Mouse (Mus musculus): ENCODE data around the gene Ccnl1. TPM values are rescaled to one million over a fixed set of nuclear protein-coding genes. Genes with fewer than 3 reads are reported as not detected.

Gene Ccnl1
- polyA plus RNA-seq, 1 experiment from 2014 or later: 49.9 TPM

GRCm38 (mm10) chr3:65921671-65922070, 36.4 kb downstream of the Ccnl1 start:
- no peak for ATAC-seq (ENCODE audit: low read depth)
- Histone ChIP-seq H3K4me3 (replicated peaks) (no peak overlapping the region), H3K36me3 (no peaks in the 10 kb centered on the region), H3K27ac (no peak overlapping the region), H3K4me2 (no peak overlapping the region), H3K4me1 (replicated peaks) (peaks cover 12% of the 10 kb centered on the region), H3K27me3 (no peaks in the 10 kb centered on the region), H3K9ac (no peak overlapping the region), H3K9me3 (replicated peaks) (no peaks in the 10 kb centered on the region)
- WGBS (ENCODE audit: insufficient replicate concordance): 76% methylated on average over 1 of the region's 1 CpGs
- no peak for DNase-seq

- Histone ChIP-seq H3K9me3 (replicated peaks) (no peaks in the 10 kb centered on the region), H3K27ac (no peak overlapping the region), H3K4me3 (replicated peaks) (no peak overlapping the region), H3K27me3 (no peaks in the 10 kb centered on the region), H3K36me3 (no peaks in the 10 kb centered on the region), H3K4me2 (no peak overlapping the region), H3K9ac (no peak overlapping the region), H3K4me1 (replicated peaks) (no peaks in the 10 kb centered on the region)
- 75% methylated on average over 2 of the region's 2 CpGs for WGBS (ENCODE audit: insufficient replicate concordance)
- no peak for DNase-seq
- ATAC-seq (ENCODE audit: low read depth): no peak
These were observed 39.0 kb downstream of the Ccnl1 start for GRCm38 (mm10) chr3:65919016-65919415.

GRCm38 (mm10) chr3:65912928-65913327, 45.1 kb downstream of the Ccnl1 start:
- H3K27ac ChIP-seq: no peak overlapping the region
- no peaks in the 10 kb centered on the region for H3K36me3 ChIP-seq
- H3K4me3 ChIP-seq (replicated peaks): no peak overlapping the region
- H3K4me1 ChIP-seq (replicated peaks): no peaks in the 10 kb centered on the region
- WGBS (ENCODE audit: insufficient replicate concordance): 64% methylated on average over 4 of the region's 4 CpGs
- no peak overlapping the region for H3K9ac ChIP-seq
- no peaks in the 10 kb centered on the region for H3K27me3 ChIP-seq
- no peaks in the 10 kb centered on the region for H3K9me3 ChIP-seq (replicated peaks)
- ATAC-seq (ENCODE audit: low read depth): no peak
- no peak overlapping the region for H3K4me2 ChIP-seq
- DNase-seq: no peak

DNA sequence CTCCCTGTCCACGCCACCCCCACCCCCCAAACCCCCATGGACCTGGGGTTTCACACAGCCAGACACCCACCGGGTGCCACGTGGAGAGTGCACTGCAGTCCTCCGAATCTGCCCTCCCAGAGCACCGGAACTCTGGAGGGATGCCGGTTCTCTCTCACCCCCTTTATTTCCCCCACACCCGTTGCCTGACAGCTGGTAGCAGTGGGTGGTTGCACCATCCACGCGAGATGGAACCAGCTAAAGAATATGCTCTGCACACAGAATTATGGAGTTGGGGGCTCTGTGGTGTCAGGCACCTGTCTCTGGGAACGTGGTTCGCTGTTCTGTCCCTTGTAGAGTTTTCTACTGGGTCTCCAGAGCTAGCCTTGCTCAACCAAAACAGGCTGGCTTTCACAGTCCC, 45.8 kb downstream of the Ccnl1 start:
- no peaks in the 10 kb centered on the region for H3K4me1 ChIP-seq (replicated peaks)
- no peak overlapping the region for H3K4me2 ChIP-seq
- no peak overlapping the region for H3K9ac ChIP-seq
- H3K9me3 ChIP-seq (replicated peaks): no peaks in the 10 kb centered on the region
- no peak overlapping the region for H3K27ac ChIP-seq
- 68% methylated on average over 11 of the region's 11 CpGs for WGBS (ENCODE audit: insufficient replicate concordance)
- ATAC-seq (ENCODE audit: low read depth) (no peak), DNase-seq (no peak)
- no peak overlapping the region for H3K4me3 ChIP-seq (replicated peaks)
- no peaks in the 10 kb centered on the region for H3K27me3 ChIP-seq
- no peaks in the 10 kb centered on the region for H3K36me3 ChIP-seq

- no peak for ATAC-seq (ENCODE audit: low read depth)
- DNase-seq: no peak
- Histone ChIP-seq H3K4me2 (no peak overlapping the region), H3K4me3 (replicated peaks) (no peak overlapping the region), H3K4me1 (replicated peaks) (no peaks in the 10 kb centered on the region), H3K9me3 (replicated peaks) (no peaks in the 10 kb centered on the region), H3K36me3 (no peaks in the 10 kb centered on the region), H3K9ac (no peak overlapping the region), H3K27me3 (no peaks in the 10 kb centered on the region), H3K27ac (no peak overlapping the region)
- 56% methylated on average over 3 of the region's 3 CpGs for whole genome bisulfite sequencing (ENCODE audit: insufficient replicate concordance)
These were observed 46.8 kb downstream of the Ccnl1 start for GRCm38 (mm10) chr3:65911265-65911664.

GRCm38 (mm10) chr3:65909454-65909853, 48.6 kb downstream of the Ccnl1 start:
- no peak overlapping the region for H3K4me3 ChIP-seq (replicated peaks)
- H3K27me3 ChIP-seq: no peaks in the 10 kb centered on the region
- ATAC-seq (ENCODE audit: low read depth) (no peak), DNase-seq (no peak)
- no peaks in the 10 kb centered on the region for H3K36me3 ChIP-seq
- peaks cover 3% of the 10 kb centered on the region for H3K4me1 ChIP-seq (replicated peaks)
- no peak overlapping the region for H3K4me2 ChIP-seq
- no peak overlapping the region for H3K27ac ChIP-seq
- no peak overlapping the region for H3K9ac ChIP-seq
- no peaks in the 10 kb centered on the region for H3K9me3 ChIP-seq (replicated peaks)
- WGBS (ENCODE audit: insufficient replicate concordance): 52% methylated on average over 2 of the region's 2 CpGs

- DNase-seq (no peak), ATAC-seq (ENCODE audit: low read depth) (no peak)
- Histone ChIP-seq H3K4me3 (replicated peaks) (no peak overlapping the region), H3K36me3 (no peaks in the 10 kb centered on the region), H3K27me3 (no peaks in the 10 kb centered on the region), H3K9me3 (replicated peaks) (no peaks in the 10 kb centered on the region), H3K27ac (no peak overlapping the region), H3K4me1 (replicated peaks) (peaks cover 3% of the 10 kb centered on the region), H3K9ac (no peak overlapping the region), H3K4me2 (no peak overlapping the region)
- WGBS (ENCODE audit: insufficient replicate concordance): 76% methylated on average over 4 of the region's 4 CpGs
These were observed 50.5 kb downstream of the Ccnl1 start for GRCm38 (mm10) chr3:65907536-65907935.

DNA sequence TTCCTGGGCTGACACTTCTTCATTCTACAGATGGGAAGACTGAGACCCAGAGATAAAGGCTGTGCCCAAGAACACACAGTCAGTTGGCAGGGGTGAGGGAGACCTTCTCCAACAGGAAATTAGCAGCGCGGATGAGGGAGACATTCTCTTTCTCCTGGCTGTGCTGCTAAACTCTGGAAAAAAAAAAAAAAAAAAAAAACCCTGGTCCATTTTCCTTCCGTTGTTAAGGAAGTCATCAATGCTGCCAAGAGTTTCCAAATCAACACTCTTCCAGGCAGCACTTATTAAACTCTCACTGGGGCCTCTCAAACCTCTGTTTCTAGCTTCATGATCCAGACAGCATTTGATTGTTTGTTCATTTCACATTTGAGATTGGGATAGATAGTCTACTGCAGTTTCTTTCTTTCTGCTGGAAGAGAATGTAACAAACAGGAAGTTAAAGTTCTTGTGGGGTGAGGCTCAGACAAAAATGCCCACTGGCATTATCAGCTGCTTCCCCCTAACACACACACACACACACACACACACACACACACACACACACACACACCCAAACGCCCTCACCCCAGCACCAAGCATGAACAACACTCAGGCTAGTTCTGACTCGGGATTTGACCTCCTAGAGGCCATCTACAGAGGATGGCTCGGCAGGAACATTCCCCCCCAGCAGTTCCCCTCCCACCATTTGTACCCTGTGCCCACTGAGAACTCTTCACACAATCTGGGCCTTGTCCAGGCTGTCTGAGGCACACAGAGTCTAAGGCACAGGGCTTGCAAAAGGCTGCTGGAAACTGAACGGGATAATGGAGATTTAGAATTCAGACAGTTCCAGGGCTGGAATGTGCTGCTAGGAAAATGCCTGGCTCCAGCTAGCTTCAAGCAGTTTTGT, 52.5 kb downstream of the Ccnl1 start:
- Histone ChIP-seq H3K27me3 (no peaks in the 10 kb centered on the region), H3K4me3 (replicated peaks) (no peak overlapping the region), H3K27ac (no peak overlapping the region), H3K9me3 (replicated peaks) (no peaks in the 10 kb centered on the region), H3K9ac (no peak overlapping the region), H3K36me3 (no peaks in the 10 kb centered on the region), H3K4me2 (no peak overlapping the region), H3K4me1 (replicated peaks) (peaks cover 3% of the 10 kb centered on the region)
- DNase-seq (no peak), ATAC-seq (ENCODE audit: low read depth) (no peak)
- WGBS (ENCODE audit: insufficient replicate concordance): 17% methylated on average over 7 of the region's 7 CpGs

GRCm38 (mm10) chr3:65904711-65905110, 53.3 kb downstream of the Ccnl1 start:
- ATAC-seq (ENCODE audit: low read depth) (no peak), DNase-seq (no peak)
- Histone ChIP-seq H3K4me3 (replicated peaks) (no peak overlapping the region), H3K9ac (no peak overlapping the region), H3K9me3 (replicated peaks) (no peaks in the 10 kb centered on the region), H3K4me1 (replicated peaks) (peaks cover 3% of the 10 kb centered on the region), H3K27me3 (no peaks in the 10 kb centered on the region), H3K27ac (no peak overlapping the region), H3K4me2 (no peak overlapping the region), H3K36me3 (no peaks in the 10 kb centered on the region)
- WGBS (ENCODE audit: insufficient replicate concordance): 27% methylated on average over 6 of the region's 6 CpGs

DNA sequence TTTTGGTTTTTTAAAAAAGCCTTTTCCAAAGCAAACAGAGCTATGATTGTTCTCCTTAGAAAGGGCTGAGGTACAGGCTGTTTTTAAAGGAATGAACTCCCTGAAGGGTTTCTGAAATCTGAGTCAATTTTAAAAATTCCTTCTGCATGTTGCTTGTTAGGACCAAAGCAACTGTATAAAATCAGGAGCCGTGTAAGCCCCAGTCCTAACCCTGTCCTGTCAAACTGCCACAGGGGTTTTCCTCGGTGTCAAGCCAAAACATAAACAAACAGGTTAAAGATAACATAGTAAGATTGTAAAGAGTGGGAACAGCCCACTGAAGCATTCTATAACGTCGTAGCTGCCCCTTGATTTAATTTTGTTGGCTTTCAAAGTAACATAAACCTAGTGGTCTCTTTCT, 53.9 kb downstream of the Ccnl1 start:
- Histone ChIP-seq H3K9ac (no peak overlapping the region), H3K36me3 (no peaks in the 10 kb centered on the region), H3K4me2 (no peak overlapping the region), H3K9me3 (replicated peaks) (no peaks in the 10 kb centered on the region), H3K4me3 (replicated peaks) (no peak overlapping the region), H3K27ac (no peak overlapping the region), H3K4me1 (replicated peaks) (peaks cover 3% of the 10 kb centered on the region), H3K27me3 (no peaks in the 10 kb centered on the region)
- ATAC-seq (ENCODE audit: low read depth): no peak
- no peak for DNase-seq
- 31% methylated on average over 4 of the region's 4 CpGs for WGBS (ENCODE audit: insufficient replicate concordance)

DNA sequence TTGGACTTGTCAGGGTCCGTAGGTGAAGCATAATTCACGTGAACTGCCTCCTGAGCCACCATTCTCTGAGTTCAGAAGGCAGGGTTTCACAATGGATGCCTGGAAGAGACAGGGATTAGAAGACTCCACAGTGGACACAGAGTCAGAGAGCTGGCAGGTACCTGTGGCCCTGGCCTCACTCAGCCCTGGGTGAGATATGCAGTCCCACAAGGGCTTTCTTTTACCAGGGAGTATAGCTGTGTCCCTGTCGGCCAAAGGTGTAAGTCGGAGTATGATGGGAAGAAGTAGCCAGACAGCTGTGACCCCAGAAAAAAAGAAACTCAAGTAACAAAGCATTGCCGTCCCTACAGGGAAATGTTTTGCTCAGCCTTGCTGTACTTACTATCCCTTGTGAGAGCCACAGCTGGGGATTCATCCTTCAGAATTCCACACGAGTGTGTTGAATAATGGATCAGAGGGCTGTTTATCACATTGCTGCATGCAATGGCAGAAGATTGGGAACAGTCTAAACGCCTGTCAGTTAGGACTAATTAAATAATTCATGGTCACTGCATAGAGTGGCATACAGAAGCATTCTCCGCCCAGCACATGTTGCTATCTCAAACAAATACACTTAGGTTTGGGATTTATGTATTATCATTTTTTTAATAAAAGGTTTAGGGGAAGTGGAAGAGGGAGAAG, 59.3 kb downstream of the Ccnl1 start:
- no peak overlapping the region for H3K4me2 ChIP-seq
- no peaks in the 10 kb centered on the region for H3K9me3 ChIP-seq (replicated peaks)
- no peak for ATAC-seq (ENCODE audit: low read depth)
- DNase-seq: no peak
- H3K4me3 ChIP-seq (replicated peaks): no peak overlapping the region
- no peaks in the 10 kb centered on the region for H3K36me3 ChIP-seq
- 66% methylated on average over 8 of the region's 8 CpGs for WGBS (ENCODE audit: insufficient replicate concordance)
- H3K27ac ChIP-seq: no peak overlapping the region
- no peak overlapping the region for H3K9ac ChIP-seq
- peaks cover 28% of the 10 kb centered on the region for H3K4me1 ChIP-seq (replicated peaks)
- no peaks in the 10 kb centered on the region for H3K27me3 ChIP-seq

Measured in liver, embryonic 13.5 days (tissue).